Mouse (Mus musculus) embryo, embryonic 10 days (tissue): ENCODE measurements at regions not wholly inside any gene's neighbourhood (a gene's known extent, or its start where the extent isn't known, plus 50 kb on each side); places are given as distances from the start of the nearest gene placed in this dataset.

Source experiments
- DNase-seq: peaks from one replicate; pipeline ENCODE4 v3.0.0-alpha.2; 2015; ENCODE audit warnings: low spot score

DNA sequence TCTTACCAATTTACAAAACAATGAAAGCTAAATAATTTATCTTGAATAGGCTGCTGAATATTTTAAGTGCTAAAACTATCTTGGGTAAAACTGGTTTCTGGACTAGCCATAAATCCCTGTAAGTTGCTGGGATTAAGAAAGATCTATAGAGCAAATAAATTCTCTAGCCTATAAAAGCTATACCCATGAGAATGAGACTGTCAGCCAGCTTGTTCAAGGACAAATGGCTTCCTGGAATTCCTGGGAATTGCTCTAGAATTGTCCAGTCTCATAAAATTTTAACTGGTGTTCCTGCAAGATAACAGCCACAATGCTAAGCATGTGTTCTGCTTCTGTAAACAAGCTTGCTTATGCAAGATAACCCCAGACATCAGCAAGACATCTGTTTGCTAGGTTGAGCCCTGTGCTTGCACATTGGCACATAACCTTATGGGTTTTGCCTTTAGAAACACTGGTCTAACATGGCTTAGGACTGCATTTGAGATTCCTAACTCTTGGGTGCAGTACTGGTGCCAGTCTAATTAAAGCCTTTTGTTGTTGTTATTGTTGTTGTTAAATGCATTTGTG, 180.2 kb upstream of the Syt10 start:
- DNase-seq = no peak

DNA sequence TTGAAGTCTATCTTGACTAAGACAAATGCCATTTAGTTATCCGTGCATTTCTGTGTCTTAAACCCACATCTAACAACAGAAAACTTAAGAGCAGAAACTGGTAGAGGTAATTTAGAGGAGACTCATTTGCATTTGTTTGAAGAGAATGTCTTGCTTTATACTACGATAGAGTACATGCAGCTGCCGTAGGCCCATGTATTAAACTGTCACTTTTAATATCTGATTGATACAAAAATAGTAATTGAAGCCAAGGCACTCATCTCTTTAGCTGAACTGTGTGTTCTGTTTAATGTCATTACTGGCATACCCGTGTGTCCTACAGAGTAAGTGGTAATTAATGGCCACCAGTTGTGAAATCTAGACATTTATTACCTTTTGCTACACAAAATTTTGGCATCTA, 181.5 kb upstream of the Syt10 start:
- DNase-seq = no peak

DNA sequence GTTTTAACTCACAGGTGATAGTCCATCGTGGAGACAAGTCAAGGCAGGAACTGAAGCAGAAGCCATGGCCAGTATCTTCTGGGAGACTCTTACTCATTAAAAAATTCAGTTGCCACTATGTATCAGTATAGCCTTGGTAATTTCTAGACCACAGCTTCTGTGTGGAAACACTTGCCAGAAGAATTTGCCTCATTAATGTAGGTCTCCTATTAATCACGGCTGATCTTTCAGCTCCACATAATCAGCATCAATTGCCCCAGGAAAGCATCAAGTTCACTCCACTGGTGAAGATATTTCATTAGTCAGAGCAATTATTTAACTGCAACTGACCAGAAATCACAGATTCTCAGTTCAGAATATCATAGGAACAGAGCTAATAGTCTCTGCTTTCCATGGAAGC, 189.8 kb upstream of the Alg10b start:
- DNase-seq = no peak

DNA sequence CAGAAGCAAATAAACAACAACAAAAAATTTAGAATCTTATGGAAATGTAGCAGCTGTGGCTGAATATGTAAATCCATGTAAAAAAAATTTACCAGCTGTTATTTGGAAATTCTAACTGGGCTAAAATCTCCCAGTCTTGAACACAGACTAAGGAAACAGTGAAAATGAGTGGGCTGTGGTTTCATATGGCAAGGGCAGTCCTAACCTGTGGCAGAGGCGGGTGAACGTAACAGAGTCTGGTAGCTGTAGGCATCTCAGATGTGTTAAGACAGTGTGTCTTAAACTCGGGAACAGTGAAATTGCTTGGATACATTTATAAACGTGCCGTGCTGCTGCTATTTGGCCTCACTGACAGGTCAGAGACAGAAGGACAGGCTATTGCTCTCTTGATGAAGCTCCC, 178.4 kb upstream of the Alg10b start:
- DNase-seq = no peak

DNA sequence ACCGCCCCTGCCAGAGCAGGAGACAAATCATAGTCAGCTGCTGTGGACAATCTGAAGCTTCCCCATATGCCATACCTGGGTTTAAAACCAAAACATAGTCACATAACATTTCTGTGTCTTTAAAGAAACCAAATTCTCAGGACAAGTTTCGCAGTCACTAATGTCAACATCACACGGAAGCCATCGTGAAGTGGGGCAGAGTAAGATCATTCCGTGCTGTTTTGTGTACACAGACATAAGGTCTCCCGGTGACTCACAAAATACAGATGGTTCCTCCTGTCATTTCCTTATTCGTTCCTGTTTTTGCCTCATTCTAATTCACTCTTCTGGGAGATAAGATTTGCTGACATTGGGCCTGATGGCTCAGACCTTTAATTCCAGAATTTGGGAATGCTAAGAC, 162.1 kb upstream of the Alg10b start:
- no peak for DNase-seq

DNA sequence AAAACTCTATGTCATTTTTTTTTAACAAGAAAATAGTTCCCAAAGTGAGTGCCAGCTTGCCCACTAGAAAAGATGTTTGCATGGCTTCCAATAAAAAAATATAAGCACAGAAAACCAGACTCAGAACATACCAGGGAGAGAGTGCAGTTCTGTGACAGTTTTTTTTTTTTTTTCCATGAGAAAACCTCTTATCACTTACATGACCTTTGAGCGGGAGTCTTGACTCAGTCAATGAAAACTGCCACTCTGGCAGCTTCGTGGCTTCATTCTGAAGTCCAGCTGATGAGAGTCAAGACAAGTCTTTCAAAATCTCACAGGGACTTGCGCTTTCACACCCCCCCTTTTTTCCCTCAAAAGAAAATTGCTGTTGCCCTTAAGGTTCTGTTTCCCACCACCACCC, 158.3 kb upstream of the Alg10b start:
- no peak for DNase-seq

DNA sequence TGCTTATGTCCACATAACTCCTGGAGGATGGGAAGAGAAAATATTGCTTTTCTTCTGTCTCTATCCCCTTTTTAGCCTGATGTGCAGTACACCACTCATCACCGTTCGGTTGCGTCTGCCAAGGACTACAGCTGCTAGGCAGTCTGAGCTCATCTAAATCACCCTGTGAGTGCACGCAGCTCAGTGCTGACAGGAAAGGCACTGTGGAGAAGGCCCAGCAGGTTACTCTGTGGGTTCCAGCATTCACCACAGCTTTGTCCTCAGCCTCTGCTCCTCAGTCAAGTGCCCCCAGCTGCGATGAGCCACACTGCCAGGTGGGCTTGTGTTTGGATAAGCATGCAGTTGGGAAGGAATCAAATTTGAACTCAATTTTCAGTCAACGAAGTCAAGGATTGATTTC, 152.0 kb upstream of the Alg10b start:
- no peak for DNase-seq

DNA sequence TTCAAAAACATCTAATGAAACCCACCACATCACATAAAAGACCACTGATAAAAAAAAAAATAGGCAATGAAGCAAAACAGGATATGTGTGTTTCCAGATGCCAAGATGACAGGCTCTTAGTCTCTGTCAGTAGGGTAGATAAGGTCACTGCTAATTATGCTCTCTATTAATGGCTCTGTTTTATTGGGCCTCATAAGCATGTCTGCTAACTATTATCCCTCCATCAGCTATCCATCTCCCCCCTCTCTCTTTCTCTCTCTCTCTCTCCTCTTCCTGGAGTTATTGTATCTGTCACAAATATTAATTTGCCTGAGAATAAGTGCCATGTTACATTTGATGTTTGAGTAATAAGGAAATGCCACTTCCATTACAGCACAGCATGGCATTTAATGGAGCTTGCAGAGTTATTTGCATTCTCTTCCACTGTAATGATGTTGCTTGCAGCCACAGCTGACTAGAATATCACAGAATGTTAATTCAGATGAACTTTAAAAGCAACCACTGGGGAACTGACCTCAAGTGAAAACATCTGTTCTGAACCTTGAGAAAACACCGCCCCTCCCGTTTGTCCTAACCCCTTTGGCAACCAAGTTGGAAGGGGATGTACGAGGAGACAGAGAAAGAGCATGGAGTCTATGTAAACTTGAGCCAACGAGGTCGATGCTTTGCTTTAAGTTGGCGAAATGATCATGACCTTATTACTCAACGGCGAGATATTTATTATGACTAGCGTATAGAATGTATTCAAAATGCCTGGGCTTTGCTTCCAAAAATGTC, 141.7 kb upstream of the Alg10b start:
- DNase-seq = peak; percentile 14

DNA sequence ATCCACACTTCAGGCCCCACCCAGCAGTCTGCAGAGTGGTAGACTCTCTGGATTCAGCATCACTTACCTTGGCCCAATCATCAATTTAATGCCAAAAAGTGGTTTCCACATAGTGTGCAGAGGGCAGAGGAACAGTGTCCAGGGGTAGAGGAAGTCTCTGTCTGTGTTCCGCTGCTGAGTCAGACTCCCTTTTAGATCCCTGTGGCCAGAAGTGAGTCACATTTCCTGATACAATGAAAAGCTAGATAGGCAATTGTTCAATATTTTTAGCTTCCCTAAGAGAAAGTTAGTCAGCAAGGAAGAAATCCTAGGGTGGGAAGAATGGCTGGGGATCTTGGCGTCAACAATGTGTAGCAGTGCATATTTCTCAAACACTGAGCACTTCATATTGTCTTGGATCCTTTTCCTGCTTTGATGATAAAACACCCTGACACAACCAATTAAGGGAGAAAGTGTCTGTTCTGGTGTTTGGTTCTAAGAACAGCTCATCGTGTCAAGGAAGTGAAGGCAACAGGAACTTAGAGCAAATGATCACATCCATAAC, 114.6 kb upstream of the Alg10b start:
- DNase-seq = no peak

DNA sequence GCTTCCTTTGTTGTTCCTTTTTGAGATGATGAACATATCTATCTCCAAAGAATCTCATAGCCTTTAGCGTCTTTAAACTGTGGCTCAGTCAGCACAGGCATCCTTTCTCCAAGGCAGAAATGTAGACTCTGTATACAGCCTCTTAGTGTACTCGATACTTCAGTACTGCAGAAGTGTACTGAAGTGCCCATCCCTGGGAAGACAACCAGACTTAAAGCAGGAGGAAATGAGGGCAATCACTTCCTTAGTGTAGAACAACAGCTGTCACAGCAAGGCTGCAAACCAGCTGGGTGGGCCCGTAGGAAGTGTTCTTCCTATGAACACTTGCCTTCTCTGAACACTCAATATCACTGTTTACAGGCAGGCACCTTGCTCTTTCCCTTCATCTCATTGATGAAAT, 110.5 kb upstream of the Alg10b start:
- peak; percentile 7 for DNase-seq

DNA sequence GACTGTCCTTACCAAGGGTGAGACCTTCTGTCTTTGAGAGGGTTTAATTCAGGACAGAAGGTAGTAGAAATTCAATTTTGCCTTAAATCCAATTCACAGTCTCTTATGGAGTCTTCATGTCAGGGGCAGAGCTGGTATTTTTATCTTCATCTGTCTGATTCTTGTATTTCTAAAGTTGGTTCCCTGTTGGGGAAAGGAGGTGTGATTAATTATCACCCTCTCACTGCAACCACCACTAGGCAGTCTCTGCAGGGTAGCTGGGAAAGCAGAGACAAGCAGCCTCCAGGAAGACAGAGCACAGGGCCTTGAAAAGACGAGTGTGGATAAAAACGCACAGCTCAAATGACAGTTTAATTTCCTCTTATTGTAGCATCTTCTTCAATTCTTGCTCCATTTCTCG, 104.4 kb upstream of the Alg10b start:
- DNase-seq = no peak

DNA sequence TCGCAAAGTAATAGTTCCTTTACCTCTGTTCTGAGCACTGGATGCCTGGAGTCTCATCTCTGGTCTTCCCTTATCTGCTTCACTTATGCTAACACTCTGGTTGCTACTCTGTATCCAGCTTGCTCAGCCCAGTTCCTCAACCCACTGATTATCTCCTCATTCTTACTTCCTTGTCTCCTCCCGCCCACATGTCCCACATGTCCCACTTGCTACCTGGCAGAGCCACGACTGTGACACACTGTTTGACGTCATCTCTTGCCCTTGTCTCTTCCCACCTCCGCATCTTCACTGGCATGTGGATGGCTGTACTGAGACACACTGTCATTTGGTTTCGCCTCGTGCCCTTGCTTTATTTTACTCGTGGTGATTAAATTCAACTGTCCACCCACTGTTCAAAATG, 100.1 kb upstream of the Alg10b start:
- DNase-seq = no peak

DNA sequence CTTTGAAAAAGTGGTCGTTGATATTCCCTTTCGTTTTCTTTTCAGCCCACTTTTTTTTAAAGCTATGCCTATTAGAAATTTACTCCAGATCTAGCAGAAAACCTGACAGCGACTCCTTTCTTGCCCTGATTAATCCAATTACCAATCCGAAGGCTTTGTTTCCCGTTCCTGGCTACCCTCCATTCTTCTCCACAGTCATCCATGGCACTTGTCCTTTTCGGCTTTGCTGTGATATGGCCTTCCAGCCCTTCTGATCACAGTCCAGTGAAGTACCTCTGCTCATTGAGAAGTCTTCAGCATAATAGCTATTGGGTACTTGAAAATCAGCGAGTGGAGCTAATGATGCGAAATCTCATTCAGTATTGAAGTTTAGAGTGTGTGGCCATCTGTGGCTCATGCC, 99.0 kb upstream of the Alg10b start:
- DNase-seq = peak; percentile 9

DNA sequence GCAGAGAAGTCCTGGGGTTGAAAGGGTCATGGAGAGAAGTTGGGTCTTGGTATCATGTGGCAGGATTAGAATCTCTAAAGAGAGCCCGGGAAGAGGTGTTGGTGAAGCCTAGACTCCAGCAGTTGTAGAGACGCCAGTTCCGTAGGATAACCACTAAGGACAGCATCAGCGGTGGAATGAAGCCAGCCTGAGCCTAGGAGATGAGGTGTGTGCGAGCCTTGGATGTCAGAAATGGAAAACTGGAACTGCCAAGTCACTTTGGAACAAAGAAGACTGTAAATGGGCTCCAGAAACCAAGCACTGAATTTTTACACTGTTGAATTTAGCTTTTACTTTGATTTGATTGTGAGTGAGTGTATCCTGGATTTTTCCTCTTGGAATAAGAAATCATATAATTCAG, 92.3 kb upstream of the Alg10b start:
- DNase-seq = no peak

DNA sequence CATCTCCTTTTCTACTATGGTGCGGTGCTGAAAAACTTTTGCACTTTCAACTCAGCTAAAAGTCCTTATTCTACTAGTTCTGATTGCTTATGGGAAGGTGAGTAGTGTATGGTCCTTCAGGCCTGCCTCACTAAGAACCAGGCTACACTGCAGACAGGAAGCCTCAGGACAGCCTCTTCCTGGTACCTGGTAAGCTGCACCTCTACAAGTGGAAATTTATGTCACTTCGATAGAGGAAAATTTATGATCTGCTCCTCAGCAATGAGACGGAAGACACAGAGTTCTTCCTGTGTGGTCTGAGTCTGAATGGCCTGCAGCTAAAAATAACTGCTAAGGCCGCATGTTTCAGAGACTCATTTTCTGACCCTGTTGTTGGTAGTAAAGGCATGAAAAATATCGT, 83.1 kb upstream of the Alg10b start:
- DNase-seq = no peak

DNA sequence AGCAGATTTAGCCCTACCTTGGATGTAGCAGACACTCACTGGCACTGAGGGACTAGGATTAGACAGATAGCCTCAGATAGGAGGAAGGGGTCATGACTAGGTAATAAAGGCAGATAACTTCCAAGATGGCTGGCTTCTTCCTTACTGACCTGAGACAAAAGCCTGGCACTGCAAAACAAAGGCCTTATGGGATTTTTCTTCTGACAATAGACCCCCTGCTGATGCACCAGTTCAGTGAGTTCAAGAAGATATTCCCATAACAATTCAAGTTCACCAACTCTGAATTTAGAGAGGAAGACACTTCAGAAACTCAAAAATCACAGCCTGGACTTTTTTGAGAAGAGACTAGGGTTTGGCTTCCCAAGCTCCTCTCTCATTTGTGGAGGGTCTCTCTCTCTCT, 75.4 kb upstream of the Alg10b start:
- DNase-seq = no peak

DNA sequence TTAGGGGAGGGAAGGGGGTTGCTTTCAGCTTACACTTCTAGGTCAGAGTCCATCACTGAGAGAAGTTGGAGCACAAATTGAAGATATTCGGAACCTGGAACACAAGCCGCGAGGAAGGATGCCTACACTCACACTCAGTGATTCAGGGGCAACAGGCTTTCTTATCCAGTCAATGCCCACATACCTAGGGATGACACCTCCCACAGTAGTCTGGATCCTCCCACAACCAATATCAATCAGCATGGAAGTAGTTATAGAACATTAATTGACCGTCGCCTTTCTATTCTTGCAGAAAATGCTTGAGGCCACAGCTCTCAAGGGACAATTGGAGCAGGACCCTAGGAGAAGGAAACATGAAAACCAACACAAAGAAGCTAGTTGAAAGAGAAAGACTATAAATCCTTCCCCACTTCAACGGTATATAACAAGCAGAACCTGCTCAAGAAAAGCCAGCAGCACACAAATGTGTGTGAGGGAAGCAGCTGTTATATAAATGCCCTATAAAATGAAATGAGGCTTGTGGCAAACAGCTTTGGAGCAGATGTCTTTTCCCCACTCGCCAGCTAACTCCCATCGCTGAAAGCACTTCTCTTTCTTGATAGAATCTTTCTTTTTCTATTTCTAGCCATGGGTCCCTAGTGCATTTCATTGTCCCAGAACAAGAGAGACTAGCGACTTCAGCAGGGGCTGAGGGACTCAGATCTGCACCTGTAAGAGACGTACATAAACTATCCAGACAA, 70.1 kb upstream of the Alg10b start:
- no peak for DNase-seq
